Mouse (Mus musculus): ENCODE results near the gene C2cd4d.
A peak's percentile ranks its signal among the peaks of the same experiment; 100 is the strongest.

The C2cd4d gene

GRCm38 (mm10) chr3:94375861-94376260 is 13.6 kb downstream of the C2cd4d start:
- no peak for DNase-seq (ENCODE audit: low spot score in 2 of 2)

GRCm38 (mm10) chr3:94377028-94377923 is 15.0 kb downstream of the C2cd4d start:
- no peak for DNase-seq (ENCODE audit: low spot score in 2 of 2)

GRCm38 (mm10) chr3:94379831-94380510 is 17.7 kb downstream of the C2cd4d start:
- peak in 1 of 2 experiments; percentile 29 for DNase-seq (ENCODE audit: low spot score in 2 of 2)

GRCm38 (mm10) chr3:94382308-94382707 is 20.1 kb downstream of the C2cd4d start:
- DNase-seq (ENCODE audit: low spot score in 2 of 2): no peak

- DNase-seq (ENCODE audit: low spot score in 2 of 2): no peak
Measured at GRCm38 (mm10) chr3:94383476-94383875, 21.2 kb downstream of the C2cd4d start.

GRCm38 (mm10) chr3:94386671-94387070 is 24.4 kb downstream of the C2cd4d start:
- no peak for DNase-seq (ENCODE audit: low spot score in 2 of 2)

GRCm38 (mm10) chr3:94387391-94387790 is 25.2 kb downstream of the C2cd4d start:
- DNase-seq (ENCODE audit: low spot score in 2 of 2): no peak

- no peak for DNase-seq (ENCODE audit: low spot score in 2 of 2)
Measured at GRCm38 (mm10) chr3:94388047-94388446, 25.8 kb downstream of the C2cd4d start.

- no peak for DNase-seq (ENCODE audit: low spot score in 2 of 2)
Measured at GRCm38 (mm10) chr3:94389420-94389819, 27.2 kb downstream of the C2cd4d start.

GRCm38 (mm10) chr3:94391001-94391400 is 28.8 kb downstream of the C2cd4d start:
- no peak for DNase-seq (ENCODE audit: low spot score in 2 of 2)

GRCm38 (mm10) chr3:94392128-94392527 is 29.9 kb downstream of the C2cd4d start:
- DNase-seq (ENCODE audit: low spot score in 2 of 2): no peak

- DNase-seq (ENCODE audit: low spot score in 2 of 2): no peak
Measured at GRCm38 (mm10) chr3:94393049-94393448, 30.8 kb downstream of the C2cd4d start.

GRCm38 (mm10) chr3:94396336-94396735 is 34.1 kb downstream of the C2cd4d start:
- DNase-seq (ENCODE audit: low spot score in 2 of 2): no peak

- DNase-seq (ENCODE audit: low spot score in 2 of 2): no peak
Measured at GRCm38 (mm10) chr3:94396851-94397250, 34.6 kb downstream of the C2cd4d start.

- no peak for DNase-seq (ENCODE audit: low spot score in 2 of 2)
Measured at GRCm38 (mm10) chr3:94398217-94398616, 36.0 kb downstream of the C2cd4d start, which contains the start of gene Lingo4. Gene Lingo4 (plus strand): TSS chr3:94398517.

GRCm38 (mm10) chr3:94398943-94399481 is 36.8 kb downstream of the C2cd4d start:
- DNase-seq (ENCODE audit: low spot score in 2 of 2): no peak

GRCm38 (mm10) chr3:94399663-94400310 is 37.5 kb downstream of the C2cd4d start:
- no peak for DNase-seq (ENCODE audit: low spot score in 2 of 2)

- DNase-seq (ENCODE audit: low spot score in 2 of 2): no peak
Measured at GRCm38 (mm10) chr3:94402451-94402850, 40.2 kb downstream of the C2cd4d start.

- peak; percentile 41 to 67 for DNase-seq (ENCODE audit: low spot score in 2 of 2)
Measured at GRCm38 (mm10) chr3:94404366-94405054, 42.3 kb downstream of the C2cd4d start.

GRCm38 (mm10) chr3:94405561-94405960 is 43.3 kb downstream of the C2cd4d start:
- no peak for DNase-seq (ENCODE audit: low spot score in 2 of 2)

GRCm38 (mm10) chr3:94412530-94412929 is 50.3 kb downstream of the C2cd4d start:
- DNase-seq (ENCODE audit: low spot score in 2 of 2): no peak

Data from frontal cortex, postnatal 36 days (tissue).